Mouse (Mus musculus): ENCODE measurements at regions not wholly inside any gene's neighbourhood (a gene's known extent, or its start where the extent isn't known, plus 50 kb on each side); places are given as distances from the start of the nearest gene placed in this dataset.

GRCm38 (mm10) chr1:90433911-90434310 lies 168.9 kb upstream of the Cops8 start:
- TF ChIP-seq POLR2A (IDR thresholded peaks at IDR 0.05; ENCODE audit: extremely low read depth, insufficient read depth, low read length): no peak
- TF ChIP-seq CTCF (IDR thresholded peaks at IDR 0.05; ENCODE audit: low read depth, low read length): no peak

All from liver, adult 2 months (tissue).